Mouse (Mus musculus) olfactory bulb, adult 2 months (tissue): ENCODE data around the gene Scd1.

Source experiments
- CTCF ChIP-seq: fragments of 200-500 bp; IDR thresholded peaks from 2 replicates; pipeline ENCODE4 v1.5.1; 2012; ENCODE audit warnings: low read depth, mild to moderate bottlenecking, low read length, moderate library complexity; ENCODE audit not compliant: insufficient read depth
- POLR2A ChIP-seq: fragments of 200-500 bp; IDR thresholded peaks from 2 replicates; pipeline ENCODE4 v1.6.1; 2012; ENCODE audit warnings: mild to moderate bottlenecking, low read depth, low read length, moderate library complexity; ENCODE audit not compliant: insufficient read depth

- no peak for TF ChIP-seq CTCF
- TF ChIP-seq POLR2A = no peak
These were observed 24.9 kb downstream of the Scd1 start for GRCm38 (mm10) chr19:44382682-44383321.
